Mouse (Mus musculus) lung, embryonic 15.5 days (tissue): ENCODE measurements at regions not wholly inside any gene's neighbourhood (a gene's known extent, or its start where the extent isn't known, plus 50 kb on each side); places are given as distances from the start of the nearest gene placed in this dataset.

Experiments
- ATAC-seq: fragments of 200-750 bp; cut with Nextera tagmentation; 2 replicates; pipeline ENCODE4 v1.8.0; 2017; ENCODE audit warnings: moderate number of reproducible peaks, borderline replicate concordance; ENCODE audit not compliant: low FRiP score, low TSS enrichment; ENCODE audit errors: extremely low read depth
- H3K27ac ChIP-seq: fragments of 300-500 bp; sonication (generic); 2 replicates; pipeline ENCODE4 v1.5.1; 2015; ENCODE audit warnings: moderate library complexity, mild to moderate bottlenecking, inconsistent platforms
- H3K27me3 ChIP-seq: fragments of 300-500 bp; sonication (generic); 2 replicates; pipeline ENCODE4 v1.6.1; 2015; ENCODE audit warnings: inconsistent platforms
- H3K36me3 ChIP-seq: fragments of 300-500 bp; sonication (generic); 2 replicates; pipeline ENCODE4 v1.6.1; 2015; ENCODE audit warnings: inconsistent platforms
- H3K4me1 ChIP-seq: fragments of 300-500 bp; sonication (generic); 2 replicates; pipeline ENCODE4 v1.6.1; 2015; ENCODE audit warnings: inconsistent platforms
- H3K4me2 ChIP-seq: fragments of 300-500 bp; sonication (generic); 2 replicates; pipeline ENCODE4 v1.6.1; 2015; ENCODE audit warnings: inconsistent platforms, mild to moderate bottlenecking, moderate library complexity
- H3K4me3 ChIP-seq: fragments of 300-500 bp; sonication (generic); 2 replicates; pipeline ENCODE4 v1.5.1; 2015; ENCODE audit warnings: mild to moderate bottlenecking, inconsistent platforms
- H3K9ac ChIP-seq: fragments of 300-500 bp; sonication (generic); 2 replicates; pipeline ENCODE4 v1.6.1; 2015; ENCODE audit warnings: inconsistent platforms
- H3K9me3 ChIP-seq: fragments of 300-500 bp; sonication (generic); 2 replicates; pipeline ENCODE4 v1.6.1; 2016; ENCODE audit warnings: inconsistent platforms
- WGBS: fragments of 180-500 bp; shearing (Covaris S2); methylation state at CpG from one replicate; pipeline ENCODE4 v1.1.7; 2015; 5-methylcytosine and 5-hydroxymethylcytosine counted together

DNA sequence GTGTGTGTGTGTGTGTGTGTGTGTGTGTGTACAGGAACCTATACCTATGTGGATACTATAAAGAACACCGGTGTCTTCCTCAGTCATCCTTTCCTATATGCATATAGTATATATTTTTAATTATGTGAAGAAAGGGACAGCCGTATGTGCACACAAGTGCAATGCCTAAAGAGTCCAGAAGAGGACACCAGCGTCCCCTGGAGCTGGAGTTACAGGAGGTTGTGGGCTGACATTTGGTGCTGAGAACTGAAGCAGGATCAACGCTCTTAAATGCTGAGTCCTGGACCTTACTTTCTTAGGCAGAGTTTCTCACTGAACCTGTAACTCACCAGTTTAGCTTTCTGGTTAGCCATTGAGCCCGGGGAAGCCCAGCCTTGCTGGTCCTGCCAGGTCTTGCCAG, 114.9 kb upstream of the Dapk1 start:
- no peak overlapping the region for H3K4me3 ChIP-seq
- 93% methylated on average over 5 of the region's 5 CpGs for WGBS
- no peak overlapping the region for H3K27ac ChIP-seq
- ATAC-seq: no peak
- H3K4me1 ChIP-seq: peaks cover 19% of the 10 kb centered on the region
- H3K27me3 ChIP-seq: 0 out of 2 replicates have a peak, but pooled peaks cover 2% of the 10 kb centered on the region
- H3K4me2 ChIP-seq: no peak overlapping the region
- H3K9me3 ChIP-seq: no peaks in the 10 kb centered on the region
- no peaks in the 10 kb centered on the region for H3K36me3 ChIP-seq
- no peak overlapping the region for H3K9ac ChIP-seq

DNA sequence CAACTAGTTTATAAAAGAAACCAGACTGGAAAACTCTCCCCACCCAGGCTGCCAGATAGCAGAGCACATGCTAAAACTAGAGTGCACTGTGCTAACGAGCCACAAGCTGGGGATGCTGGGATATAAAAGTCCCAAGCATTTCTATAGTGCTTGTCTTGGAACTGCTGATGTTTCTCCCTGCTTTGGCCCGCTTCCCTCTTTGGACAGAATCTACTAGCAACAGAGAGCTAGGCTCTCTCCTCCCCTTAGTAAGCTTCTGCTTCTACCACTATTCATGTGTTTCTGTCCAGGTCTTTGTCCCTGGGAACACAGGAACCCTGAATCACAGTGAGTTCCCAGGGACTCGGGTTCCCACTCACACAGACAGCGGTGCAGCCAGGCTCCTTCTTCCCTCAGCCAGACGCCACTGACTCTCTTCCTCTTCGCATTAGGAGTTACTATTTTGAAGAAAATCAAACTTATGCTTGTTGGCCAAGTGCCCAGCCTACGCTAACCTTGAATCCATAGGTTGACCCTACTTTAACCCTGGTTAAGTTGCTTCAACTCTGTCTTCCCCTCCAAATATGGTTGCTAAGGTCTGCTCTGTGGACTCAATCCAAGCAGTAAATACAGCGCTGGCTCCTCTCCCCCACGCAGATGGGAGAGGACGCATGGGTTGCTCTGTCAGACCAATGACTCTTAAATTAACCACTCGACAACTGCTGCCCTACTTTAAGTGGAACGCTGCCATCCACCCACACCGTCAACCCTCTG, 113.4 kb upstream of the Dapk1 start:
- WGBS: 25% methylated on average over 13 of the region's 13 CpGs
- H3K36me3 ChIP-seq: no peaks in the 10 kb centered on the region
- ATAC-seq: peak; percentile 68; the same call in 1 of the 2 replicates
- H3K27me3 ChIP-seq: 0 out of 2 replicates have a peak, but pooled peaks cover 2% of the 10 kb centered on the region
- H3K9ac ChIP-seq: no peak overlapping the region
- H3K9me3 ChIP-seq: no peaks in the 10 kb centered on the region
- peak overlapping the region; percentile 86 for H3K27ac ChIP-seq
- no peak overlapping the region for H3K4me2 ChIP-seq
- peaks cover 19% of the 10 kb centered on the region for H3K4me1 ChIP-seq
- H3K4me3 ChIP-seq: no peak overlapping the region

DNA sequence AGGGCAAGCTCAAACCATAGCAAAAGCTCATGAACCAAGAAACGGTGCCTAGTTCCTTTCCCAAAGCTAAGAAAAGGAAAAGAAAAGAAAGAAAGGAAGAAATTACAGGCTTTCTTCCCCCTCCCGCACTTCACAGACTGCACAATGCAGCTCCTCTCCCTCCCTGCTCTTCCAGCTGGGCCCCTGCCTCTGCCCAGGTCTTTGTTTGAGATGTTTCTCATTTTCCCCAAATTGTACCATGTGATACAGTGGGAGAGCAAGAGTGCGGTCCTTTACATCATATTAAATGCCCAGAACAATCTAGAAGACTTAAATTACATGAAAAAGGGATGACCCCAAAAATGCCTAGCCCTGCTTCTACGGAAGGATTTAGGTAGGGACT, 112.9 kb upstream of the Dapk1 start:
- Histone ChIP-seq H3K4me2 (no peak overlapping the region), H3K27me3 (0 out of 2 replicates have a peak, but pooled peaks cover 2% of the 10 kb centered on the region), H3K4me1 (peaks cover 19% of the 10 kb centered on the region), H3K9me3 (no peaks in the 10 kb centered on the region), H3K27ac (peak overlapping the region; percentile 86), H3K9ac (no peak overlapping the region), H3K36me3 (no peaks in the 10 kb centered on the region), H3K4me3 (no peak overlapping the region)
- WGBS: 73% methylated on average over 4 of the region's 4 CpGs
- ATAC-seq: no peak; the same call in 1 of the 2 replicates

DNA sequence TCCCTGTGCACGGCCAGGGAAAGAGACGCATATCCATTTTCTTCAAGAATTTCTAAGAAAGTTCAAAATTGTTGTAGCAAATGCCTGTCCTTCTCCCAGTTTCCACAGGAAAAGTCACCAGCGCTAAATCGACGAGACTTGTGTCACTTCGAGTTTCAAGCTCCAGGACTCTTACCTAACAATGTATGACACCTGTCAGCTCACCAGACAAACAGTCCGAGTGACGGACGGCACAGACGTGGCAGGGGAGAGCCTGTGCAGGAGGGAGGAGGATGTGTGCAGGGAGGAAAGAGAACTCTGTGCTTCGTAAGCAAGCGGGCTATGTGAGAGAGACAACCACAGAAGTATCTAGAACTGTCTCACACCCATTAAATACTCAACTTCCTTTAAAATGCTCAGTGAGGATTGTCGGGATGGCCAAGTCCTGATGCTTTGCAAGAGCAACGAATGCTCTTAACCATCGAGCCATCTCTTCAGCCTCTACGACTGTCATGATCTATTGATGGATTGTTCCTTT, 109.7 kb upstream of the Dapk1 start:
- H3K9ac ChIP-seq: no peak overlapping the region
- H3K27ac ChIP-seq: no peak overlapping the region
- WGBS: 45% methylated on average over 16 of the region's 16 CpGs
- peaks cover 15% of the 10 kb centered on the region for H3K4me1 ChIP-seq
- H3K4me2 ChIP-seq: no peak overlapping the region
- ATAC-seq: no peak
- 0 out of 2 replicates have a peak, but pooled peaks cover 2% of the 10 kb centered on the region for H3K27me3 ChIP-seq
- no peak overlapping the region for H3K4me3 ChIP-seq
- no peaks in the 10 kb centered on the region for H3K36me3 ChIP-seq
- no peaks in the 10 kb centered on the region for H3K9me3 ChIP-seq

DNA sequence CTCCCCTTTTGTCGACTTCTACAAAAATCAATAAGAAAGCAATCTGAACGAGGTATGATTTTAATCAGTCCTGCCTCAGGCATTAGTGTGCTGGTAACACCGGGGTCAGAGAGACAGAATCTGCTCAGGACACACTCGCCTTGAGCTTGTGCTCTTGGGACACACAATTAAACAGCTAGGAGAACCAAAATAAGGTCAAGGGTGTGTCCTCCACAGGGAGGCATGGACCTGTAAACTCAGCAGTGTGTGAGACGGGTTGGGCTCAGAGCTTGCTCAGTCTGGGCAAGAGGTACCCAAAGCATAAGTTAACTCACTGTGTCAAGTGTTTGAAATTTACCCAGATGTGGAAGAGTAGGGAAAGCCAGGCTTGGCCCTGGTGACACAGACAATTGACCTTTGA, 107.9 kb upstream of the Dapk1 start:
- Histone ChIP-seq H3K27me3 (0 out of 2 replicates have a peak, but pooled peaks cover 2% of the 10 kb centered on the region), H3K27ac (no peak overlapping the region), H3K4me2 (no peak overlapping the region), H3K9ac (no peak overlapping the region), H3K4me3 (no peak overlapping the region), H3K4me1 (peaks cover 7% of the 10 kb centered on the region), H3K36me3 (no peaks in the 10 kb centered on the region), H3K9me3 (no peaks in the 10 kb centered on the region)
- WGBS: 75% methylated on average over 5 of the region's 5 CpGs
- ATAC-seq: no peak

DNA sequence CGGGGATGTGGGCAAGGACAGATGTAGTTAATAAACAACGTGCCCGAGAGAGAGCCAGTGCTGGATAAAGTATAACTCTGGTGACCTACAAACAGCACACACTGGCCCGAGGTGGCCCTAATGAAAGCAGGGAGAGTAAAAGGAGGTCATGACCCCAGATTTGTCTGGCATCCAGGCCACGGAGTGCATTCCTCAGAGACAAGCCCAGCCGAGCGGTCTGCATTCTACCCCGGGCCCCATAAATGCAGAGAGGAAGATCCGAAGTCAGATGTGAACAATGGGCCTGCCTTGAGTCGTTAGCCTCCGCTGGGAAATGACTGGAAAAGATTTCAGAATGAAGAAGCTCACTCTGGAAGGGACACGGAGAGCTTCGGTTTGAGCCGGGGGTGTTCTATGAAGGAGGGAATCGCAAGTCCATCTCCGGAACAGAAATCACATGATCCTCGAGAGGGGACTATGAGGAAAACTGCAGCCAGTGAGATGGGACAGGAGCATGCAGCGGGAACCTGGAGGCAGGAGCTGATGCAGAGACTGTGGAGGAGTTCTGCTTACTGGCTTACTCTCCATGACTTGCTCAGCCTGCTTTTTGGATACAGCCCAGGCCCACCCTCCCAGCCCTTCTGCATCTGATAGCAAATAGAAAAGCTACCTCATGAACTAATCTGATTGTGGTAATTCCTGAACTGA, 103.9 kb upstream of the Dapk1 start:
- no peak overlapping the region for H3K9ac ChIP-seq
- no peak for ATAC-seq
- 32% methylated on average over 18 of the region's 18 CpGs for WGBS

DNA sequence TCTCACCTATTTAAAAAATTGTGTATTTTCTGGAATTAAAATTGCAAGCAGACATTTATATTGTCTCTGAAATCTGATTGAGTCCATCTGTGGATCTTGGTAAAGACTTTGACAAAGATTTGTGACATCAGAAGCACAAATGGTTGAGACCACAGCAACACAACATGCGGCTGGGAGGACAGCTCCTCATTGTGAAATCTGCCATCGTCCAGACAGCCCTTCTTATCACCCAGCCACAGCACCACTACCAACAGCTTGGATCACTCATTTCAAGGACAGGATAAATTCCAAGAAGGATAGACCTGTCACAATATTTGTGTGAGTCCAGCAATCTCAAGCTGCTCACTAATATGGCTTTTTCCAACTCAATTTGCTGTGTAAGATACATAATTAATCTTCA, 97.6 kb upstream of the Dapk1 start:
- Histone ChIP-seq H3K27me3 (no peaks in the 10 kb centered on the region), H3K4me1 (0 out of 2 replicates have a peak, but pooled peaks cover 4% of the 10 kb centered on the region), H3K27ac (no peak overlapping the region), H3K9ac (no peak overlapping the region), H3K4me3 (no peak overlapping the region), H3K4me2 (no peak overlapping the region), H3K36me3 (no peaks in the 10 kb centered on the region), H3K9me3 (no peaks in the 10 kb centered on the region)
- WGBS: 42% methylated on average over 2 of the region's 2 CpGs
- no peak for ATAC-seq

More for the DNA sequence above, 103.9 kb upstream of the Dapk1 start:
- Histone ChIP-seq H3K9me3 (no peaks in the 10 kb centered on the region), H3K4me1 (peaks cover 4% of the 10 kb centered on the region; the same call in 1 of the 2 replicates), H3K4me2 (no peak overlapping the region), H3K36me3 (no peaks in the 10 kb centered on the region), H3K4me3 (no peak overlapping the region), H3K27ac (no peak overlapping the region), H3K27me3 (no peaks in the 10 kb centered on the region)

DNA sequence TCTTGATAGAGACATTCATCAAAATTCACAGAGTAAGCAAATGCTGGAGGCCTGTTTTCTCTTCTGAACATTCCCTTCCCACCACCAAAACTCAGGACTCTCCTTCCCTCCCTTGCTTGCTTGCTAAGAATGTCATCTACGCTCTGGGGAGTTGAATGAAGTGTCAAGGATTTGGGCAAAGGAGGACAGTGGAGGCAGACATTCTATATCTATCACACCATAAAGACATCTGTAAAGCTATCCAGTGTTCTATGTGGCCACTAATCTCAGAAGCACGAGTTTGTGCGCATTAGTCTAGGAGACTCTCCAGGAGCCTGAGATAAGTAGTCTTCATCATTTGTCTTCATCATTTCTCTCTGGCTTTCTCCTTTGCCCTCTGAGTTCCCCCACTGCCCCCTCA, 94.1 kb upstream of the Dapk1 start:
- no peak overlapping the region for H3K4me2 ChIP-seq
- H3K27me3 ChIP-seq: no peaks in the 10 kb centered on the region
- no peaks in the 10 kb centered on the region for H3K9me3 ChIP-seq
- H3K4me1 ChIP-seq: 0 out of 2 replicates have a peak, but pooled peaks cover 4% of the 10 kb centered on the region
- 30% methylated on average over 3 of the region's 3 CpGs for WGBS
- peak overlapping the region; percentile 21 for H3K27ac ChIP-seq
- no peaks in the 10 kb centered on the region for H3K36me3 ChIP-seq
- ATAC-seq: peak; percentile 73
- H3K9ac ChIP-seq: no peak overlapping the region
- no peak overlapping the region for H3K4me3 ChIP-seq

DNA sequence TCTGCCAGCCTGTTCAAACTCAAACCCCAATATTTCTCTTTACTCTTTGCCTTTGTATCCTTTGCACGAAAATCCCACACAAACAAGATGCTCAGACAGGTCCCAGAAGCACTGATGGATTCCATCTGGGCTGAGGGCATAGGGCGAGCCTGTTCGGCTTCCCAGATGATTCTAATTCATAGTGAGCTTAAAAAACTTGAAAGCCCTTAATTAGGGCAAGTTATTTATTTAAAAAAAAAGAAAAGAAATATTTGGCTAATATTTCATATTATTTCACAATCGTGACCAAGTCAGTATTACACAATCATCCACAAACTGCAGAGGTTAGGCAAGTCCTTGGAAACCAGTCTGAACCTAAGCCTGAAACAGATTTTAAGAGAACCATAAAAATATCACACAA, 93.7 kb upstream of the Dapk1 start:
- H3K4me2 ChIP-seq: no peak overlapping the region
- H3K27me3 ChIP-seq: no peaks in the 10 kb centered on the region
- H3K9me3 ChIP-seq: no peaks in the 10 kb centered on the region
- H3K27ac ChIP-seq: peak overlapping the region; percentile 21; the same call in 1 of the 2 replicates
- 0 out of 2 replicates have a peak, but pooled peaks cover 4% of the 10 kb centered on the region for H3K4me1 ChIP-seq
- no peak overlapping the region for H3K9ac ChIP-seq
- H3K36me3 ChIP-seq: no peaks in the 10 kb centered on the region
- ATAC-seq: peak; percentile 82
- WGBS: 30% methylated on average over 4 of the region's 4 CpGs
- no peak overlapping the region for H3K4me3 ChIP-seq

DNA sequence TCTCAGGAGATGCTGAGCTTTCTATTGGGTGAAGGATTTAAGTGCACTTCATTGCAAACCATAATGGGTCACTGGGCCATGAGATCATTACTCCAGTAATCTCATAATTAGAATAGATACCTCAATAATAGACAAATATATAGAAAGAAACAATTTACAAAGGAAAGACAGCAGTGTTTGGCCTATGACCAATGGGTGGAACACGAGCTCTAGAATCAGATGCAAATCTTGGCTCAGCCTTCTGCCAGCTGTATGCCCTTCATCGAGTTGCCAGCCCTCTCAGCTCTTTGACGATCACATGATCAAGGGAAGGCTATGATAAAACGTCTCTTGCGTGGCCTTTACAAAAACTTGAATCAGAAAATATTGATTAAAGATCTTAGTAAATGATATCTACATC, 92.9 kb upstream of the Dapk1 start:
- H3K4me2 ChIP-seq: no peak overlapping the region
- no peaks in the 10 kb centered on the region for H3K36me3 ChIP-seq
- 69% methylated on average over 5 of the region's 5 CpGs for WGBS
- H3K4me3 ChIP-seq: no peak overlapping the region
- H3K27me3 ChIP-seq: no peaks in the 10 kb centered on the region
- peak overlapping the region; percentile 12; the same call in 1 of the 2 replicates for H3K27ac ChIP-seq
- ATAC-seq: no peak
- H3K9me3 ChIP-seq: no peaks in the 10 kb centered on the region
- H3K4me1 ChIP-seq: 0 out of 2 replicates have a peak, but pooled peaks cover 4% of the 10 kb centered on the region
- no peak overlapping the region for H3K9ac ChIP-seq

DNA sequence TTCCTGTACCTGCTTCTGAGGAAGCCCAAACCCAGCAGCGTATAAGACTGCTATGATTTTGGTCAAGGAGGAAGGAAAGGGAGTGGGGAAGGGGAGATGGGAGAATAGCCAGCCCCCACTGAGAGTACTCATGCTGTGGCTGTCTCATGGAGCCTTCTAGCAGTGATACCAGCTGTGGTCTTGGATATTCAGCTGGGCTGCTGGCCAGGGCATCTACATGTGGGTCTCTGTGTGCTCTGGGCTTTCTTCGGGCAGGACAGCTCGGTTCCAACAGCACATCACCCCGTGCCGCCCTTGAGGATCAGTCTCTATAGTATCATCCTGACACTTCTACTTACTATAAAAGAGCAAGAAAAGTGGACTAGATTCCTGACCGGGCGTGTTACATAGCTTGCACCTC, 90.6 kb upstream of the Dapk1 start:
- H3K9me3 ChIP-seq: no peaks in the 10 kb centered on the region
- 87% methylated on average over 7 of the region's 7 CpGs for WGBS
- H3K27ac ChIP-seq: no peak overlapping the region
- H3K4me3 ChIP-seq: no peak overlapping the region
- no peaks in the 10 kb centered on the region for H3K36me3 ChIP-seq
- H3K9ac ChIP-seq: no peak overlapping the region
- H3K4me2 ChIP-seq: no peak overlapping the region
- H3K27me3 ChIP-seq: no peaks in the 10 kb centered on the region
- H3K4me1 ChIP-seq: 0 out of 2 replicates have a peak, but pooled peaks cover 4% of the 10 kb centered on the region
- ATAC-seq: no peak

DNA sequence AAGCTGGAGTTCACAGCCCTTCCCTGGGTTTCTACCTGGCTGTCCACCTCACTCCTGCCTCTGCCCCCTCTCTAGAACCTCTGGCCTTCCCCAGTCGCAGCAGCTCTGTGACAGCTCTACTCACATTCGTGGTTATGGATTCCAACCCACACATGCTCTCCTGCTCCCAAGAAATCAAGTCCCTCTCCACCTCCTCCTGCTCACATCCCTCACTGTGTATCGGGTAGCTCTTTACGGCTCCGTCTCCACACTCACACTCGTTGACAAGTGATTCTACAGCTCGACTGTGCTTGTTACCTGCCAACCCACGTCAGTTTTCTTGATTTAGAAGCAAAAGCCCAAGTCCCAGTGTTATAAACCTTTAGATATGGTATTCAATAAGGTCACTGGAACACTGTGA, 90.1 kb upstream of the Dapk1 start:
- Histone ChIP-seq H3K4me1 (0 out of 2 replicates have a peak, but pooled peaks cover 4% of the 10 kb centered on the region), H3K36me3 (no peaks in the 10 kb centered on the region), H3K27me3 (no peaks in the 10 kb centered on the region), H3K4me3 (no peak overlapping the region), H3K4me2 (no peak overlapping the region), H3K9ac (no peak overlapping the region), H3K27ac (no peak overlapping the region), H3K9me3 (no peaks in the 10 kb centered on the region)
- 75% methylated on average over 8 of the region's 8 CpGs for WGBS
- no peak for ATAC-seq
